Mouse (Mus musculus): ENCODE results near the gene Snx3.

The Snx3 gene

GRCm38 (mm10) chr10:42504096-42504710, 2.4 kb downstream of the Snx3 start:
- intact Hi-C loops (cut with DNase I): no loop called here

- intact Hi-C loops (cut with DNase I): no loop called here
Observed at GRCm38 (mm10) chr10:42510141-42510540, 8.3 kb downstream of the Snx3 start.

GRCm38 (mm10) chr10:42511184-42512135, 9.6 kb downstream of the Snx3 start:
- intact Hi-C loops (cut with DNase I): no loop called here

DNA sequence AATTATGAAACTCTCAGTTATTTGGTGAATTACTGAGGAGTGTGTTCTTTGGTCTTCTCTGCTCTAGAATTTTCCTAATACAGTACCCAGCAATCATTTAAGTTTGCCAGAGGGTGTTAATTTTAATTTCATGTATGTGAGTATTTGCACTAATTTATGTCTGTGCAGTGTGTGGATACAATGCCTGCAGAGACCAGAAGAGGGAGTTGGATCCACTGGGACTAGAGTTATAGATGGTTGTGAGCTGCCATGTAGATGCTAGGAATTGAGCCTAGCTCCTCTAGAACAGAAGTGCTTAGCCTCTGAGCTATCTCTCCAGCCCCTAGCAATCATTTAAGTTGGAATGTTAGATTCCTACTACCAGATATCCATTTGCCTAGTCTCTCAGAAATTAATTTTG, 12.3 kb downstream of the Snx3 start:
- intact Hi-C loops (cut with DNase I): no loop called here

DNA sequence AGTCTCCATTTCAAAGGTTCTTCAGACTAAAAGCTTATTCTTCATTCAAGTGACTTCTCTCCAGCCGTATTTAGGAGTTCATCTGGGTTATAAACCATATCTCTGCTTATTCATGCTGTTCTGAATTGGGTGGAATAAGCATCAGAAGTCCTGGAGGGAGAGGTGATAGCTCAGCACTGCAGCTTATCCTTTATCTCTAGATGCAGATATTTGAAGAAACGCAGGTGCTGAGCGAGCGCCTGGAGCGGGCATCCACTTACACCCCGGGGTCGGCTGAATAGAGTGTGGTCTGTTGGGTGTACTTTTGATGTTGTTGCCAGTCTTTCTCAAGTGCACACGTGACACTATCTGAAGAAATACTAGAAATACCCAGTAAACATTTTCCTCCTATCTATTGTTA, 16.5 kb downstream of the Snx3 start:
- intact Hi-C loops (cut with DNase I): no loop called here

GRCm38 (mm10) chr10:42521315-42521981, 19.6 kb downstream of the Snx3 start:
- intact Hi-C loops (cut with DNase I): loop anchor here (10.0 kb wide), 1 partner anchor 213 kb away; no protein-coding TSS in a partner anchor

DNA sequence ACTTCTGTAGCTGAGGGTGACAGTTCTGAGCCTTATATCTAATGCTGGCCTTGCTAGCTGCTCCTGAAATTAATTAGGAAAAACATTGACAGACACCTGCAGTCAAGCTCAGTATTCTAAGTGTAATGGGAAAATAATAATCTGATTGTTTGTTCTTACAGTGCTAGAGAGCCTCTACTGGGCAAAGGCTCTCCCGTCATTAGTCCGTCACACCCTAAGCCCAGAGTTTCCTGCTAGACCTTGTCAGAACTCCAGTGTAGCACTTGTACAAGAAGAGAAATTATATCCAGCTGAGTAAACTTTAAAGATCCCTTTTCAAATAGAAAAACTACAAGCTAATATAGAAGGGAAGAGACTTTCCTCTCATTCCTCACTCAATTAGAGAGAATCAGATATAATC, 21.1 kb downstream of the Snx3 start:
- intact Hi-C loops (cut with DNase I): loop anchor here (10.0 kb wide), 1 partner anchor 212 kb away; no protein-coding TSS in a partner anchor

DNA sequence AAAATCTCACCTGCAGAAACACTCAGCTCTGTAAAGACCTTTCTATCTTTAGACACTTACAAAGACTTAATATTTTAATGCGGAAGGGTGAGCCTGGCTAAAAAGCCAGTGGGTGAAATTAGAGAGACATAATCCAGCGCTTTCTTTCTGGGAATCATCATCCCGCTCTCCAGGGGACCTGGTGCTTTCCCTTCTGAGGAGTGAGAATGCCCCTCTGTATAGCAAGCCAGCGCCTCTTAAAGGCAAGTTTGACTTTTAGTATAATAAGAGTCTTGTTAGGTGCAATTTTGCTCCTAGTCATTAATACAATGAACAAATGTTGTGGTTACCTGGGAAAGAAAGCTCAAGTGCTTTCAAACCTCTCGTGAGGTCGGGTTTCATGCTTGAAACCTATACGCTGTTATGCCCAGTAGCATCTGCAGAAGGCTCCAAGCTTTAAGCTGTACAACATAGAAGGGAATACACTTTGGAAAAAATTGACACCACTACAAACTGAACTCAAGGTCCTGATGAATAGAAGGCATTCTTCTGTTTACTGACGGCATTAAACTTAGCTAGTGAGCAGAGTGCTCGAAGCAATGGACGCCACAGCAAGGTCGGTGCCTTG, 21.8 kb downstream of the Snx3 start:
- intact Hi-C loops (cut with DNase I): loop anchor here (10.0 kb wide), 1 partner anchor 211 kb away; no protein-coding TSS in a partner anchor

- intact Hi-C loops (cut with DNase I): loop anchor here (10.0 kb wide), 1 partner anchor 209 kb away; no protein-coding TSS in a partner anchor
Observed at GRCm38 (mm10) chr10:42525682-42526081, 23.9 kb downstream of the Snx3 start.

GRCm38 (mm10) chr10:42533836-42534453, 32.1 kb downstream of the Snx3 start:
- intact Hi-C loops (cut with DNase I): no loop called here

DNA sequence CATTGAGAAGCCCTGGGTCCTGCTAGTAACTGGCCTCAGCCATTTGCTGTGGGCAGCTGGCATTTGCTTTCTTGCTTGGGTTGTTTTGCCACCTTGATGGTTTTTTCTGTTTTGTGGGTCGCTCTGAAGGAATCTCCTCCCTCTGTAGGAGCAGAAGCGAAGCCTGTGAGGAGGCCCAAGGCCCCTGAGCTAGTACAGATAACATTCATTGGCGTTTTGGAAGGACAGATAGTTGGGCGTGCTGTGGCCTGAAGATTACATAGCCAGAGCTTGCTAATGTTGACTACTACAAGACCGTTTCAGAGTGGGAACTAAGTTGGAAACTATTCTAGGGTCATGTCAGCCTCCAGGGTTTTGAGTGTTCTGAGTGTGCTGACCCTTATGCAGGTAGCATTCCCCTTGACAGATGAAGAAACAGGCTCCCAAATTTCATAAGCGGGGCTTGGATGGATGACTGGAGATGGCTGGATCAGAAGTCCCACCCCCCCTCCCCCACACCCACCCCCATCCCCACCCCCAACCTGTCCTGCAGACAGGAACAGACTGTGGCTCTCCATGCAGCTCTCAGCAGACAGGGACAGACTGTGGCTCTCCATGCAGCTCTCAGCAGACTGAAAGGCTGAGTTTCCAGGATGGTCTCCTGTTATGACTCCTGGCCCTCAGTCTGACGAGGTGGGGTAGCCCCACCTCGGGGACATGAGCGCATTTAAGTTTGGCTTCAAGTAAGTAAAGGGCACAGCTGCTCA, 35.9 kb downstream of the Snx3 start:
- intact Hi-C loops (cut with DNase I): no loop called here

DNA sequence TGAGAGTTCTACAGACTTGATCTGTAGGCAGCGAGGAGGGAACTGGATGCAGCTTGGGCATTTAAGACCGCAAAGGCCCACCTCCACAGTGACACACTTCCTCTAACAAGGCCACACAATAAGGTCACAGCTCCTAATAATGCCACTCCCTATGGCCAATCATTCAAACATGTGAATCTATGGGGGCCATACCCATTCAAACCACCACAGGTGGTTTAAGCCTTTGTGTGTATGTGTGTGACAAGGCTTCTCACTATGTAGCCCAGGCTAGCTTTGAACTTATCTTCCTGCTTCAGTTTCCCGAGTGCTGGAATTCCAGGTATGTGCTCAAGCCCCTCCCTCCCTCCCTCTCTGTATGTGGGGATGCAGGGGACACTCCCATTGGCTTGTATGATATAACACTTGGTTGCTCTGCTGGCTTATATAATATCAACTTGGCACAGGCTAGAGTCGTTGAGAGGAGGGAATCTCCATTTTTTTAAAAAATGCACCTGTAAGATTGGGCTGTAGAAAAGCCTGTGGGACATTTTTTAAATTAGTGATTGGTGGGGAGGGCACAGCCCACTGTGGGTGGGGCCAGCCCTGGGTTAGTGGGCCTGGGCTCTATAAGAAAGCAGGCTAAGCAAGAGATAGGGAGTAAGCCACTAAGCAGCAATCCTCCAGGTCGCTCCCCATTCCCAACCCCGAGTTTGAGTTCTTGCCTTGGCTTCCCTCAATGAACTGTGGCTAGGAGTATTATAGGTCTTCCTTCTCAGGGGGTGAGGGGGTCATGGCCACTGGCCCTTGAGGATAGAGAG, 44.1 kb downstream of the Snx3 start:
- intact Hi-C loops (cut with DNase I): no loop called here

DNA sequence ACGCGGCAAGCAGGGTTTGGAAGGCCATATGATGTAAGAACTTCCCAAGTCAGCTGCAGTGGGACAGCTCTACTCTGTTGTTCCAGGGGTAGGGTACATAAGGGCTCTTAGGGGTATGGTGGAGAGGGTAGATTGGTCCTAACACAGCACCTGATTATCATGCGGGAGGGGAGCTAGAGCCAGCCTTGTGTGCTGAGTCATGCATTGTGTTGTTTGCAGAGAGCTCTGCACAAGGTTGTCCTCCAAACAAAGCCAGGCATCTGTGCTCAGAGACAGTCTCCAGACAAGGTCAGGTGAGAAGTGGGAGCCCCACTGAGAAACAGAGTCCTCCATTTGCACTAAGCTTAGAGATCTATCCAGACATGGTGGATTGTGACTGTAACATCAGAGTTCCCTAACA, 44.7 kb downstream of the Snx3 start:
- intact Hi-C loops (cut with DNase I): no loop called here

GRCm38 (mm10) chr10:42559581-42560200, 57.9 kb downstream of the Snx3 start:
- intact Hi-C loops (cut with DNase I): no loop called here

GRCm38 (mm10) chr10:42562272-42562671, 60.4 kb downstream of the Snx3 start:
- intact Hi-C loops (cut with DNase I): no loop called here

GRCm38 (mm10) chr10:42572567-42572966, 70.7 kb downstream of the Snx3 start:
- intact Hi-C loops (cut with DNase I): no loop called here

- intact Hi-C loops (cut with DNase I): no loop called here
Observed at GRCm38 (mm10) chr10:42572971-42573370, 71.1 kb downstream of the Snx3 start.

- intact Hi-C loops (cut with DNase I): no loop called here
Observed at GRCm38 (mm10) chr10:42574639-42575038, 72.8 kb downstream of the Snx3 start.

Measured in adrenal gland (tissue).